ENCODE assay signal across 9 mouse cellular contexts in genomic region chr7:143123876-143124669, GRCm38 (mm10). TPM values are rescaled to one million over a fixed set of nuclear protein-coding genes. Genes with fewer than 3 reads are reported as not detected.
DNase-seq lines count a peak whose midpoint lies in the region; ATAC-seq and TF ChIP-seq lines count a peak whose summit lies in the region.
"Had no signal": no experiment of that assay in that cellular context is flagged by ENCODE, and none has a peak within 500 bp of the region (broad histone marks: within the 10 kb centered on the region; RNA-seq: fewer than 3 reads in every experiment).

No protein-coding gene starts in this region.

- no peak overlapping the region for H3K9ac ChIP-seq in lung, embryonic 15.5 days
- H3K9ac ChIP-seq: midbrain, embryonic 12.5 days had no signal

- H3K9me3 ChIP-seq in lung, embryonic 15.5 days, result no peaks in the 10 kb centered on the region
- H3K9me3 ChIP-seq: midbrain, embryonic 12.5 days had no signal

- H3K4me2 ChIP-seq in lung, embryonic 15.5 days, result no peak overlapping the region
- H3K4me2 ChIP-seq: midbrain, embryonic 12.5 days had no signal

- no peaks in the 10 kb centered on the region for H3K27me3 ChIP-seq in lung, embryonic 15.5 days
- no peaks in the 10 kb centered on the region for H3K27me3 ChIP-seq in thymus, adult 2 months (ENCODE audit: control insufficient read depth, insufficient read depth, low read length)

- peaks cover 36% of the 10 kb centered on the region for H3K4me1 ChIP-seq in lung, embryonic 15.5 days
- peaks cover 30% of the 10 kb centered on the region for H3K4me1 ChIP-seq in thymus, adult 2 months (replicated peaks; ENCODE audit: control insufficient read depth, insufficient read depth, low read length)

- DNase-seq in 3T3-L1 (ENCODE audit: low read depth, low spot score), result peak; percentile 66
- DNase-seq in gastrocnemius, postnatal 10 days, result peak; percentile 69
- DNase-seq in hindlimb bud, embryonic 11.5 days (ENCODE audit: extremely low spot score, low read depth, low spot score), result peak; percentile 80
- DNase-seq in thymus, adult 2 months, result no peak
- DNase-seq in adrenal gland, postnatal 14 days, result no peak

- H3K4me3 ChIP-seq in lung, embryonic 15.5 days, result no peak overlapping the region
- H3K4me3 ChIP-seq in thymus, adult 2 months (ENCODE audit: control insufficient read depth, insufficient read depth, low read length), result no peak overlapping the region
- H3K4me3 ChIP-seq: midbrain, embryonic 12.5 days had no signal

- no peak for TF ChIP-seq POLR2A in thymus, adult 2 months (IDR thresholded peaks at IDR 0.05; ENCODE audit: control insufficient read depth, extremely low read depth, insufficient read depth, low read length, poor library complexity)

- TF ChIP-seq CTCF in thymus, adult 2 months (IDR thresholded peaks at IDR 0.05; ENCODE audit: borderline replicate concordance, control insufficient read depth, extremely low read depth, insufficient read depth, low read length, poor library complexity), result no peak

- H3K27ac ChIP-seq in lung, embryonic 15.5 days, result peak overlapping the region; percentile 82
- no peak overlapping the region for H3K27ac ChIP-seq in thymus, adult 2 months (ENCODE audit: control insufficient read depth, insufficient read depth, low read length)
- H3K27ac ChIP-seq: midbrain, embryonic 12.5 days had no signal

- H3K36me3 ChIP-seq in lung, embryonic 15.5 days, result no peaks in the 10 kb centered on the region
- no peaks in the 10 kb centered on the region for H3K36me3 ChIP-seq in thymus, adult 2 months (ENCODE audit: control insufficient read depth, insufficient read depth, low read length)
- H3K36me3 ChIP-seq: midbrain, embryonic 12.5 days had no signal

- WGBS in lung, embryonic 15.5 days, result 8% methylated on average over 6 of the region's 6 CpGs
- 87% methylated on average over 6 of the region's 6 CpGs for whole genome bisulfite sequencing in thymus, adult 2 months

- peak; percentile 68; the same call in 1 of the 2 replicates for ATAC-seq in cerebellum, adult (ENCODE audit: insufficient number of reproducible peaks, low FRiP score, low TSS enrichment)
- peak; percentile 84 for ATAC-seq in lung, embryonic 15.5 days (ENCODE audit: borderline replicate concordance, extremely low read depth, low FRiP score, low TSS enrichment)
- ATAC-seq in granulocyte monocyte progenitor cell, adult 5-6 weeks (replicated peaks; ENCODE audit: poor library complexity, severe bottlenecking), result no peak

RNA-seq across cellular contexts. Expression of gene Kcnq1, which starts 17.9 kb away (rescaled TPM):
- total RNA-seq in gastrocnemius, postnatal 10 days (2021), result 1 to 10 TPM; 1.6 to 1.9 TPM
- 5.5 and 6.0 TPM in 2 replicates for polyA plus RNA-seq in lung, embryonic 15.5 days (2015; fragmentation: Nextera tagmentation; extraction: Ambion mirVana)
- polyA plus RNA-seq in thymus, adult 2 months (2012; rRNA removed), result 2.3 and 4.6 TPM in 2 replicates
- total RNA-seq in adrenal gland, postnatal 14 days (2021), result 4.4 and 6.1 TPM in 2 replicates
- not detected in 2 replicates for total RNA-seq in granulocyte monocyte progenitor cell, adult 5-6 weeks (2014; fragmentation: Nextera tagmentation)
- total RNA-seq in granulocyte monocyte progenitor cell, adult 5-6 weeks (2017), result not detected in 2 replicates

RNA-seq across cellular contexts. Expression of gene Trpm5, which starts 29.6 kb away (rescaled TPM):
- total RNA-seq in gastrocnemius, postnatal 10 days (2021), result 1 to 10 TPM; 1.2 to 2.8 TPM
- polyA plus RNA-seq in lung, embryonic 15.5 days (2015; fragmentation: Nextera tagmentation; extraction: Ambion mirVana), result 4.4 and 4.5 TPM in 2 replicates
- polyA plus RNA-seq in thymus, adult 2 months (2012; rRNA removed), result 2.9 and 4.5 TPM in 2 replicates
- total RNA-seq in adrenal gland, postnatal 14 days (2021), result 0.59 and 0.68 TPM in 2 replicates
- not detected in 2 replicates for total RNA-seq in granulocyte monocyte progenitor cell, adult 5-6 weeks (2014; fragmentation: Nextera tagmentation)
- not detected in 2 replicates for total RNA-seq in granulocyte monocyte progenitor cell, adult 5-6 weeks (2017)

RNA-seq across cellular contexts. Expression of gene Tssc4, which starts 55.0 kb away (rescaled TPM):
- total RNA-seq in gastrocnemius, postnatal 10 days (2021), result 10 to 100 TPM; 14.3 to 16.9 TPM
- polyA plus RNA-seq in lung, embryonic 15.5 days (2015; fragmentation: Nextera tagmentation; extraction: Ambion mirVana), result 105 and 107 TPM in 2 replicates
- 155 and 157 TPM in 2 replicates for polyA plus RNA-seq in thymus, adult 2 months (2012; rRNA removed)
- 32.2 and 33.3 TPM in 2 replicates for total RNA-seq in adrenal gland, postnatal 14 days (2021)
- total RNA-seq in granulocyte monocyte progenitor cell, adult 5-6 weeks (2014; fragmentation: Nextera tagmentation), result 28.1 and 62.3 TPM in 2 replicates
- total RNA-seq in granulocyte monocyte progenitor cell, adult 5-6 weeks (2017), result 33.9 and 45.6 TPM in 2 replicates

Comparison
In these comparisons a context has a peak if more than half of its experiments do, and no peak if none do; other contexts are left out.
1. DNase-seq: peak in 3T3-L1 (single experiment), gastrocnemius, postnatal 10 days (single experiment) and hindlimb bud, embryonic 11.5 days (single experiment); none in thymus, adult 2 months (single experiment) and adrenal gland, postnatal 14 days (single experiment).